Mouse (Mus musculus): ENCODE data around the gene Vwa8. TPM values are rescaled to one million over a fixed set of nuclear protein-coding genes. Genes with fewer than 3 reads are reported as not detected.

Vwa8 gene
- polyA plus RNA-seq, 1 experiment from 2014 or later, result 8.8 TPM

GRCm38 (mm10) chr14:79178247-79178646, 329.4 kb downstream of the Vwa8 start:
- Histone ChIP-seq H3K4me1 (ENCODE audit: insufficient read depth, low read depth, low read length) (no peaks in the 10 kb centered on the region), H3K27ac (ENCODE audit: low read length) (no peak overlapping the region)
- no peak for ATAC-seq

GRCm38 (mm10) chr14:79180078-79180730, 331.4 kb downstream of the Vwa8 start:
- ATAC-seq (peak; percentile 80), DNase-seq (ENCODE audit: low spot score) (peak; percentile 57)
- TF ChIP-seq EP300 (IDR thresholded peaks at IDR 0.05) (peak; percentile 57; the same call in 1 of the 2 replicates), CTCF (IDR thresholded peaks at IDR 0.05) (no peak)
- no peaks in the 10 kb centered on the region for H3K9me3 ChIP-seq (ENCODE audit: low read length)
- no peak overlapping the region for H3K9ac ChIP-seq (replicated peaks; ENCODE audit: low read depth)
- no peaks in the 10 kb centered on the region for H3K4me1 ChIP-seq (ENCODE audit: insufficient read depth, low read depth, low read length)
- H3K27me3 ChIP-seq (replicated peaks; ENCODE audit: insufficient read depth, low read length), result no peaks in the 10 kb centered on the region
- no peak overlapping the region for H3K4me3 ChIP-seq (ENCODE audit: low read depth, low read length)
- H3K36me3 ChIP-seq (ENCODE audit: insufficient read depth, low read length), result no peaks in the 10 kb centered on the region
- no peak overlapping the region for H3K4me2 ChIP-seq (replicated peaks; ENCODE audit: low read depth, low read length)
- peak overlapping the region; percentile 54 for H3K27ac ChIP-seq (ENCODE audit: low read length)
- WGBS, result 40% methylated on average over 12 of the region's 12 CpGs

More at GRCm38 (mm10) chr14:79178247-79178646, 329.4 kb downstream of the Vwa8 start:
- no peak for DNase-seq (ENCODE audit: low spot score)
- Histone ChIP-seq H3K36me3 (ENCODE audit: insufficient read depth, low read length) (peaks cover 5% of the 10 kb centered on the region; the same call in 1 of the 2 replicates), H3K9ac (replicated peaks; ENCODE audit: low read depth) (no peak overlapping the region), H3K4me2 (replicated peaks; ENCODE audit: low read depth, low read length) (no peak overlapping the region), H3K27me3 (replicated peaks; ENCODE audit: insufficient read depth, low read length) (no peaks in the 10 kb centered on the region), H3K9me3 (ENCODE audit: low read length) (no peaks in the 10 kb centered on the region), H3K4me3 (ENCODE audit: low read depth, low read length) (no peak overlapping the region)
- 78% methylated on average over 9 of the region's 9 CpGs for WGBS
- TF ChIP-seq EP300 (IDR thresholded peaks at IDR 0.05) (no peak), CTCF (IDR thresholded peaks at IDR 0.05) (no peak)

DNA sequence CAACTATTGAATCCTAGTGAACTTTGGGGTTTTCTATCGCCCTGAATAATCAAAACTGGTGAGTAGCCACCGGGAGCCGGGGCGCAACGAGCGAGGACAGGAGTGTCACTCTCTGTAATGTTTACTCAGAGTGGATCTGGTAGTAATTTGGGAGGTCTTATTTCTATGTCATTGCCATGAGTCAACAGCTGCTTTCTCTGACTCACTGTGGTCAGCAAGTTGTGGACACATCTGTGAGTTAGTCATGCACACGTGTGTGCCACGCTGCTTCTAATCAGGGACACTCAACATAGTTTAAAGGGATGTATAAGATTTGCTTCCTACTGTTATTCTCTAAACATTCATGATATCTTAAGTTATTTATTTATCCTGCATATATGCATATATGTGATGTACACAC, 332.9 kb downstream of the Vwa8 start:
- no peak for DNase-seq (ENCODE audit: low spot score)

DNA sequence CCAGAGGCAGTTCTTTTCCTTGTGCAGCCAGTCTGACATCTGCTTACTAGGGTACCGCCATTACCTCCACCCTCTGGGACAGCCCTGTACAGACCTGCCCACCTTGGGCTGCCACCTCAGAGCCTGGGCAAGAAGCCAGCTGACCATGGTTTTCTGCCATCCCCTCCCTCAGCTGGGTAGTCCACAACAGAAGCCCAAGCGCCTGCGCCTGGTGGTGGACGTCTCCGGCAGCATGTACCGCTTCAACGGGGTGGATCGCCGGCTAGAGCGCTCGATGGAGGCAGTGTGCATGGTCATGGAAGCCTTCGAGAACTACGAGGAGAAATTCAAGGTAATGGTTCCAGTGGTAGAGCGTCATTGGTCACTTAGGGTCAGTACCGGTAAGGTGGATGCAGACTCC, 333.9 kb downstream of the Vwa8 start:
- ATAC-seq (no peak), DNase-seq (ENCODE audit: low spot score) (no peak)
- Histone ChIP-seq H3K4me1 (ENCODE audit: insufficient read depth, low read depth, low read length) (no peaks in the 10 kb centered on the region), H3K9me3 (ENCODE audit: low read length) (no peaks in the 10 kb centered on the region), H3K9ac (replicated peaks; ENCODE audit: low read depth) (no peak overlapping the region), H3K36me3 (ENCODE audit: insufficient read depth, low read length) (no peaks in the 10 kb centered on the region), H3K4me2 (replicated peaks; ENCODE audit: low read depth, low read length) (no peak overlapping the region), H3K4me3 (ENCODE audit: low read depth, low read length) (no peak overlapping the region), H3K27ac (ENCODE audit: low read length) (peak overlapping the region; percentile 38; the same call in 1 of the 2 replicates), H3K27me3 (replicated peaks; ENCODE audit: insufficient read depth, low read length) (no peaks in the 10 kb centered on the region)
- TF ChIP-seq EP300 (IDR thresholded peaks at IDR 0.05) (no peak), CTCF (IDR thresholded peaks at IDR 0.05) (no peak)
- WGBS, result 92% methylated on average over 15 of the region's 15 CpGs

More for the DNA sequence above, 332.9 kb downstream of the Vwa8 start:
- Histone ChIP-seq H3K4me3 (ENCODE audit: low read depth, low read length) (no peak overlapping the region), H3K9ac (replicated peaks; ENCODE audit: low read depth) (no peak overlapping the region), H3K27ac (ENCODE audit: low read length) (no peak overlapping the region), H3K27me3 (replicated peaks; ENCODE audit: insufficient read depth, low read length) (no peaks in the 10 kb centered on the region), H3K36me3 (ENCODE audit: insufficient read depth, low read length) (no peaks in the 10 kb centered on the region), H3K4me1 (ENCODE audit: insufficient read depth, low read depth, low read length) (no peaks in the 10 kb centered on the region), H3K4me2 (replicated peaks; ENCODE audit: low read depth, low read length) (no peak overlapping the region), H3K9me3 (ENCODE audit: low read length) (no peaks in the 10 kb centered on the region)
- WGBS, result 82% methylated on average over 8 of the region's 8 CpGs
- TF ChIP-seq EP300 (IDR thresholded peaks at IDR 0.05) (no peak), CTCF (IDR thresholded peaks at IDR 0.05) (no peak)
- no peak for ATAC-seq

DNA sequence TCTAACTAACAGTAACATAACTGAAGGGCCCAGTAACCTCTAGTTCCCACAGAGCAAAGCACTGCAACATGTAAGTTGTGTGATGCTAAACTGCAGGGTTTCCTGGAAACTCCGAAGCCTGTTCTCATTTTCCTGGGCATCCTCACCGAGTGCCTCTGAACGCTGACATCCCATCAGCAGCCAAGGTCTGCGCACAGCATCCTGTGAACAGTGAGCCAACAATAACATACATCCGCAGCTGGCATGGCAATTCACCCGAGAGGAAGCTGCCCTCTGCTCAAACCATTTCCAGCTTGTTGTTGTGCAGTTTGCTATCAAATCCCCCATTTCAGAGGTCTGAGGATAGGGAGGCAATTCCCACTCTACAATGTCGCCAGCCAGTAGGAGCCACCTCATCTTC, 334.4 kb downstream of the Vwa8 start:
- Histone ChIP-seq H3K27ac (ENCODE audit: low read length) (peak overlapping the region; percentile 38; the same call in 1 of the 2 replicates), H3K4me2 (replicated peaks; ENCODE audit: low read depth, low read length) (no peak overlapping the region), H3K9me3 (ENCODE audit: low read length) (no peaks in the 10 kb centered on the region), H3K9ac (replicated peaks; ENCODE audit: low read depth) (no peak overlapping the region), H3K4me3 (ENCODE audit: low read depth, low read length) (no peak overlapping the region), H3K4me1 (ENCODE audit: insufficient read depth, low read depth, low read length) (no peaks in the 10 kb centered on the region), H3K36me3 (ENCODE audit: insufficient read depth, low read length) (no peaks in the 10 kb centered on the region), H3K27me3 (replicated peaks; ENCODE audit: insufficient read depth, low read length) (no peaks in the 10 kb centered on the region)
- no peak for TF ChIP-seq CTCF (IDR thresholded peaks at IDR 0.05)
- no peak for TF ChIP-seq EP300 (IDR thresholded peaks at IDR 0.05)
- ATAC-seq, result peak; percentile 42
- peak; percentile 26 for DNase-seq (ENCODE audit: low spot score)
- 56% methylated on average over 7 of the region's 7 CpGs for WGBS

DNA sequence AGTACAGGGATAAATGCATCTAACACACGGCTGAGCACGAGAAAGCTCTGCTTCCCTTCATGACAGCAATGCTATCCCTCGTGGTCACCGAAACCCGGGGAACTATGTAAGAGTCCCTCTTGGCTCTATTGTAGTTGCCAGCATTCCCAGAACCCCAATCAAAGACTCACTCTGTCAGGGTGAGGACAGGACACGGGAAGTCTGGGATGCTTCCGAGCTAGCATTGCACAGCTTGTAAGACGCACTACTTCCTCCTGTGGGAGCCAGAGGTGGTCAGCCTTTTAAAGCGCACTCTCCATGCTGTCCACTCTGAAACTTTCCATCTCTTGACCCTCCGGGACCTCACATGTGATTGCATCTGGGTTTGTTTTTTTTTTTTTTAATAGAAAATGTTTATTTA, 335.2 kb downstream of the Vwa8 start:
- 63% methylated on average over 10 of the region's 10 CpGs for WGBS
- Histone ChIP-seq H3K9ac (replicated peaks; ENCODE audit: low read depth) (no peak overlapping the region), H3K9me3 (ENCODE audit: low read length) (no peaks in the 10 kb centered on the region), H3K36me3 (ENCODE audit: insufficient read depth, low read length) (no peaks in the 10 kb centered on the region), H3K27ac (ENCODE audit: low read length) (0 out of 2 replicates have a peak overlapping the region, but pooled peaks have one; percentile 9), H3K27me3 (replicated peaks; ENCODE audit: insufficient read depth, low read length) (no peaks in the 10 kb centered on the region), H3K4me3 (ENCODE audit: low read depth, low read length) (no peak overlapping the region), H3K4me2 (replicated peaks; ENCODE audit: low read depth, low read length) (no peak overlapping the region), H3K4me1 (ENCODE audit: insufficient read depth, low read depth, low read length) (no peaks in the 10 kb centered on the region)
- ATAC-seq, result peak; percentile 49
- TF ChIP-seq CTCF (IDR thresholded peaks at IDR 0.05) (no peak), EP300 (IDR thresholded peaks at IDR 0.05) (no peak)
- no peak for DNase-seq (ENCODE audit: low spot score)
